Mouse (Mus musculus) Patski (cell line): ENCODE measurements around the gene Kif1a. TPM values are rescaled to one million over a fixed set of nuclear protein-coding genes. Genes with fewer than 3 reads are reported as not detected.
A peak's percentile ranks its signal among the peaks of the same experiment; 100 is the strongest.

Experiments
- ATAC-seq: fragments of 100-300 bp; one replicate; pipeline ENCODE4 v1.8.0; 2021
- CTCF ChIA-PET: fragments of 350-600 bp; sonication (Branson Sonifier 250); formaldehyde crosslinking; loops from one replicate; lab custom pipeline; 2022; ENCODE audit warnings: inconsistent platforms; lab: Charles Lee
- POLR2A ChIA-PET: fragments of 350-600 bp; sonication (Branson Sonifier 250); formaldehyde crosslinking; loops from one replicate; lab custom pipeline; 2022; ENCODE audit warnings: antibody characterized with exemption, inconsistent platforms; lab: Charles Lee
- DNase-seq: peaks from one replicate; pipeline ENCODE4 v3.0.0-alpha.2; 2011; ENCODE audit warnings: low read depth, low spot score
- H3K27me3 ChIP-seq: fragments of 371-371 bp; one replicate; pipeline ENCODE4 v1.5.1; 2021
- CTCF ChIP-seq: fragments of 100-300 bp; IDR thresholded peaks from one replicate; pipeline ENCODE4 v1.5.1; 2021
- in situ Hi-C: fragments of 300-500 bp; cut with MboI; formaldehyde crosslinking; loops from 3 replicates; pipeline ENCODE4 v1.11.1; 2018; ENCODE audit warnings: low pct_unique_long_range_greater_than_20kb, mixed read lengths
- polyA plus RNA-seq: library from polyadenylated mRNA; unstranded; gene quantifications from one replicate; pipeline ENCODE4 v1.2.3, GENCODE M21; 2021

Kif1a gene
- polyA plus RNA-seq, 1 experiment from 2014 or later: not detected

- DNase-seq: no peak
- no peak for ATAC-seq
- in situ Hi-C loops: no loop called here
- no peak for TF ChIP-seq CTCF
- H3K27me3 ChIP-seq: peaks cover 45% of the 10 kb centered on the region
- POLR2A ChIA-PET: no interaction called here
- CTCF ChIA-PET: no interaction called here
Measured at GRCm38 (mm10) chr1:92992214-92992855, 109.4 kb downstream of the Kif1a start.

GRCm38 (mm10) chr1:92989891-92990290 is 111.9 kb downstream of the Kif1a start:
- in situ Hi-C loops: no loop called here
- POLR2A ChIA-PET: no interaction called here
- no peak for ATAC-seq

GRCm38 (mm10) chr1:92988894-92989293 is 112.9 kb downstream of the Kif1a start:
- no peak for ATAC-seq
- peaks cover 49% of the 10 kb centered on the region for H3K27me3 ChIP-seq
- no peak for DNase-seq
- no peak for TF ChIP-seq CTCF
- ChIA-PET CTCF (no interaction called here), POLR2A (no interaction called here)
- in situ Hi-C loops: no loop called here

More at GRCm38 (mm10) chr1:92989891-92990290, 111.9 kb downstream of the Kif1a start:
- TF ChIP-seq CTCF: no peak
- CTCF ChIA-PET: no interaction called here
- DNase-seq: no peak
- peaks cover 49% of the 10 kb centered on the region for H3K27me3 ChIP-seq

GRCm38 (mm10) chr1:92984999-92985398 is 116.8 kb downstream of the Kif1a start:
- CTCF ChIA-PET: no interaction called here
- in situ Hi-C loops: no loop called here
- peaks cover 38% of the 10 kb centered on the region for H3K27me3 ChIP-seq
- no peak for DNase-seq
- no peak for TF ChIP-seq CTCF
- no peak for ATAC-seq
- POLR2A ChIA-PET: no interaction called here

- DNase-seq (no peak), ATAC-seq (no peak)
- ChIA-PET POLR2A (no interaction called here), CTCF (no interaction called here)
- TF ChIP-seq CTCF: no peak
- peaks cover 25% of the 10 kb centered on the region for H3K27me3 ChIP-seq
- in situ Hi-C loops: no loop called here
Measured at GRCm38 (mm10) chr1:92982931-92983605, 118.7 kb downstream of the Kif1a start.

GRCm38 (mm10) chr1:92981056-92981845 is 120.5 kb downstream of the Kif1a start:
- DNase-seq: no peak
- ATAC-seq: no peak
- POLR2A ChIA-PET: interaction anchor here (0.7 kb wide), 1 partner anchor 18 kb away, joined by 7 read pairs; no protein-coding TSS in a partner anchor
- TF ChIP-seq CTCF: no peak
- CTCF ChIA-PET: no interaction called here
- in situ Hi-C loops: no loop called here
- H3K27me3 ChIP-seq: peaks cover 17% of the 10 kb centered on the region

GRCm38 (mm10) chr1:92979073-92979602 is 122.6 kb downstream of the Kif1a start:
- CTCF ChIA-PET: no interaction called here
- TF ChIP-seq CTCF: no peak
- ATAC-seq: no peak
- no peak for DNase-seq
- POLR2A ChIA-PET: interaction anchor here (0.5 kb wide), 1 partner anchor 265 kb away, joined by 5 read pairs; no protein-coding TSS in a partner anchor
- H3K27me3 ChIP-seq: peaks cover 13% of the 10 kb centered on the region
- in situ Hi-C loops: no loop called here

- DNase-seq (no peak), ATAC-seq (no peak)
- peaks cover 8% of the 10 kb centered on the region for H3K27me3 ChIP-seq
- ChIA-PET POLR2A (no interaction called here), CTCF (no interaction called here)
- in situ Hi-C loops: no loop called here
- no peak for TF ChIP-seq CTCF
Measured at GRCm38 (mm10) chr1:92978645-92979044, 123.1 kb downstream of the Kif1a start.

- in situ Hi-C loops: no loop called here
- H3K27me3 ChIP-seq: no peaks in the 10 kb centered on the region
- ChIA-PET CTCF (no interaction called here), POLR2A (no interaction called here)
- TF ChIP-seq CTCF: no peak
- DNase-seq (no peak), ATAC-seq (no peak)
Measured at GRCm38 (mm10) chr1:92976141-92976566, 125.6 kb downstream of the Kif1a start.

GRCm38 (mm10) chr1:92972854-92973253 is 128.9 kb downstream of the Kif1a start:
- DNase-seq: no peak
- ATAC-seq: peak; percentile 35
- no peak for TF ChIP-seq CTCF
- ChIA-PET CTCF (no interaction called here), POLR2A (no interaction called here)
- H3K27me3 ChIP-seq: no peaks in the 10 kb centered on the region
- in situ Hi-C loops: no loop called here
